Mouse (Mus musculus): ENCODE data around the gene Bin2. TPM values are rescaled to one million over a fixed set of nuclear protein-coding genes. Genes with fewer than 3 reads are reported as not detected.

Gene Bin2
- polyA plus RNA-seq, 1 experiment from 2014 or later = 18.2 TPM

DNA sequence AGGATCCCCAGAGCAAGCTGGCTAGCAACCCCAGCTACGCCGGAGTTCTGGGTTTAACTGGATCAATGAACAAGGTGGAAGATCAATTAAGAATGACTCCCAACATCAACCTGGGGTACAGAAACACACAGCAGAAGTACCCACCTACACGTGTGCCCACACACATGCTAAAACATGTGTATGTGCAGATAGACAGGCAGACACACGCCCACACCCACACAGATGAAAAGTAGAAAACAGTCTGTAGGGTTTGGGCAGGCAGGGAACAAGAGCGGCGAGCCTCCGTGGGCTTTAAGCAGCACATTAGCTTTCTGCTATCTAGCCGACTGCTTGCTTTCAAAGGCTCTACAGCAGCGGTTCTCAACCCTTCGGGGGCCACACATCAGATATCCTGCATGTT, 31.8 kb upstream of the Bin2 start:
- H3K36me3 ChIP-seq (replicated peaks) = no peaks in the 10 kb centered on the region
- peaks cover 28% of the 10 kb centered on the region for H3K4me1 ChIP-seq (replicated peaks)
- no peak overlapping the region for H3K9ac ChIP-seq
- 27% methylated on average over 10 of the region's 10 CpGs for WGBS (ENCODE audit: insufficient replicate concordance)
- peaks cover 25% of the 10 kb centered on the region for H3K27me3 ChIP-seq
- H3K27ac ChIP-seq (replicated peaks) = no peak overlapping the region
- H3K9me3 ChIP-seq (replicated peaks) = no peaks in the 10 kb centered on the region
- ATAC-seq (ENCODE audit: insufficient read depth) = no peak
- no peak overlapping the region for H3K4me3 ChIP-seq (replicated peaks)
- H3K4me2 ChIP-seq = peak overlapping the region; percentile 25; the same call in 1 of the 2 replicates

DNA sequence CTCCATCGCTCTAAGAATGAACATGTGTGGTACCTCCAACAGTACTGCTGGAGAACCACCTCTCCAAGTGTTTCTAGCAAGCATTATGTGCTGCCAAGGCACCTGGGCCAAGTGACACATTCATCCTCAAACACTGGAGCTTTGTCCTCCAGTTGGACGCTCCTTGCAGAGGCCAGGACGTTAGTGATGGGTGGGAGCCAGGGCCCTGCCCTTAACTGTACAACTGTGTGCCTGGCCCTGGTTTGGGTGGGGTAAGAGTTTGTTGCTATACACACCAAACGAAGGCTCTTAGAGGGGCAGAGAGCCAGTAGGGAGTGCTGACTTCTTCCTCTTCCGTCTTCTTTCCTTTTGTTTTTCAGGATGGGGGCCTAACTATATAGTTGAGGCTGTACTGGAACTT, 31.1 kb upstream of the Bin2 start:
- H3K9me3 ChIP-seq (replicated peaks) = no peaks in the 10 kb centered on the region
- H3K27me3 ChIP-seq = peaks cover 22% of the 10 kb centered on the region
- H3K4me1 ChIP-seq (replicated peaks) = peaks cover 28% of the 10 kb centered on the region
- no peak for ATAC-seq (ENCODE audit: insufficient read depth)
- H3K4me2 ChIP-seq = no peak overlapping the region
- 35% methylated on average over 5 of the region's 5 CpGs for WGBS (ENCODE audit: insufficient replicate concordance)
- H3K27ac ChIP-seq (replicated peaks) = no peak overlapping the region
- no peaks in the 10 kb centered on the region for H3K36me3 ChIP-seq (replicated peaks)
- no peak overlapping the region for H3K4me3 ChIP-seq (replicated peaks)
- no peak overlapping the region for H3K9ac ChIP-seq

GRCm38 (mm10) chr15:100699386-100699785, 30.0 kb upstream of the Bin2 start:
- Histone ChIP-seq H3K4me3 (replicated peaks) (no peak overlapping the region), H3K9ac (no peak overlapping the region), H3K27me3 (peaks cover 16% of the 10 kb centered on the region), H3K27ac (replicated peaks) (no peak overlapping the region), H3K4me2 (no peak overlapping the region), H3K9me3 (replicated peaks) (no peaks in the 10 kb centered on the region), H3K36me3 (replicated peaks) (no peaks in the 10 kb centered on the region), H3K4me1 (replicated peaks) (peaks cover 28% of the 10 kb centered on the region)
- WGBS (ENCODE audit: insufficient replicate concordance) = 36% methylated on average over 6 of the region's 6 CpGs
- peak; percentile 30; the same call in 1 of the 2 replicates for ATAC-seq (ENCODE audit: insufficient read depth)

- Histone ChIP-seq H3K27ac (replicated peaks) (no peak overlapping the region), H3K4me1 (replicated peaks) (peaks cover 24% of the 10 kb centered on the region), H3K27me3 (peaks cover 4% of the 10 kb centered on the region; the same call in 1 of the 2 replicates), H3K36me3 (replicated peaks) (no peaks in the 10 kb centered on the region), H3K9ac (no peak overlapping the region), H3K9me3 (replicated peaks) (no peaks in the 10 kb centered on the region), H3K4me3 (replicated peaks) (no peak overlapping the region), H3K4me2 (no peak overlapping the region)
- WGBS (ENCODE audit: insufficient replicate concordance) = 62% methylated on average over 10 of the region's 10 CpGs
- ATAC-seq (ENCODE audit: insufficient read depth) = no peak
Observed at GRCm38 (mm10) chr15:100698078-100698477, 28.7 kb upstream of the Bin2 start.

DNA sequence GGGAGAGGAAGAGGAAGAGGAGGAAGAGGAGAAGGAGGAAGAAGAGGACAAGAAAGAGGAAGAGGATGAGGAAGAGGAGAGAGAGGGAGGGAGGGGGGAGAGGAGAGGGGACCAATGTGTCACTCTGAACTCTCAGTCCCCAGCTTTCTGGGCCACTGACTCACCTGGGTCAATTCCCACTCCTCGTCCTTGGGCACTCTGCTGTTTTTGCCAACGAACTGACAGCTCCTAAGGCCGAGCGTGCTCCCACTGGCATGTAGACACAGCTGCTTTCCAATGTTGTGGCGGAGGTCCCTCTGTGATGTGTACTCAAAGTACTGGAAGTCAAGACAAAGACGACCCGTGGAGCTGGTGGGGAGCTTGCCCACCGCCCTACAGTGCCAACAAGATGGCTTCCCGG, 25.1 kb upstream of the Bin2 start:
- H3K9ac ChIP-seq = no peak overlapping the region
- no peak for ATAC-seq (ENCODE audit: insufficient read depth)
- H3K4me1 ChIP-seq (replicated peaks) = no peaks in the 10 kb centered on the region
- no peak overlapping the region for H3K4me2 ChIP-seq
- H3K27ac ChIP-seq (replicated peaks) = no peak overlapping the region
- no peaks in the 10 kb centered on the region for H3K27me3 ChIP-seq
- no peak overlapping the region for H3K4me3 ChIP-seq (replicated peaks)
- H3K9me3 ChIP-seq (replicated peaks) = no peaks in the 10 kb centered on the region
- H3K36me3 ChIP-seq (replicated peaks) = no peaks in the 10 kb centered on the region
- 81% methylated on average over 9 of the region's 9 CpGs for WGBS (ENCODE audit: insufficient replicate concordance)

DNA sequence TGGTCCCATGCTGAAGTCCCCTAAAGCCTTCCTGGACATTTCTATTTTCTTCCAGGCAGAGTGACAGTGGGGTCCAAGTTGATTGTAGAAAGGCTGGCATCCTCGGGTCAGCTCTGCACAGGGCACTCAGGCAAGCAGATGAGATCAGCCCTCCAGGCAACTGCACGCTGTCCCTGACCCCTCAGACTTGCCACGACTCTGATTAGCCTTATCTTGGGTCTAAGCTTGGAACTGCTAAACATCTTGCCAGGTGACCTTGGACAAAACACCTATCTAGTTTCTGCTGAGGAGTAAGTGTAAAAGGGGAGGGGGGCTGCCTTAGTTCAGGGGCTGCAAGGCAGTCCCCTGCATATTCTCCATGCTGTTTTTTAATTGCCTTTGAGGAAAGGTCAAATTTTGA, 22.6 kb upstream of the Bin2 start:
- Histone ChIP-seq H3K4me2 (no peak overlapping the region), H3K9ac (no peak overlapping the region), H3K36me3 (replicated peaks) (no peaks in the 10 kb centered on the region), H3K27ac (replicated peaks) (no peak overlapping the region), H3K9me3 (replicated peaks) (no peaks in the 10 kb centered on the region), H3K4me1 (replicated peaks) (peaks cover 11% of the 10 kb centered on the region), H3K4me3 (replicated peaks) (no peak overlapping the region), H3K27me3 (no peaks in the 10 kb centered on the region)
- WGBS (ENCODE audit: insufficient replicate concordance) = 22% methylated on average over 3 of the region's 3 CpGs
- ATAC-seq (ENCODE audit: insufficient read depth) = no peak

DNA sequence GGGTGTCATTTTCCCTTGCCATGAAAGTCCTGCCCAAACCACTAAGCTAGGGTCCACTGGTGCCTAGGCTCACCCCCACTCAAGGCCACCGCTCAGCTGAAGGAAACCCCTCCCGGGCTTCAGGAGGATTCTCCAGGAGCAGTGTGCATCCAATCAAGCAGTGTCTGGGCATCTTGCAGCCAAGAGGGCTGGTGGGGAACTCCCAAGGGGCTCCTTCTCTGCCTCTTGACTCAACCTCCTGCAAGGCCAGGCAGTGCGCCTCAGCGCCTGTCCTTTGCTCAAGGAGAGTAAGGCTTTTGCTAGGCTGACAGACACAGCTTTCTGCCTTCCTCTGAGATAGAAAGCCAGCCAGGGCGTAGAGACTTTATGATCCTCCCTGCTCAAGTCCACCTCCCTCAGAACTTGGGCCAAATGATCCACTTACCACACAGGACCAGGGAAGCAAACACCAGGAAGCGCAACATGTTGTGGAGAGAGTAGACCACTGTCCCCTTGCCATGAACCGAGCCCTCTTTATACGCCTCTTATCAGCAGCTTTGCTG, 18.1 kb upstream of the Bin2 start, which contains the start of gene Cela1:
TSS of gene Cela1 (minus strand) at position 492 of the 542 bp plus-strand sequence.
- peak within 1 kb of the TSS; percentile 32 for H3K4me3 ChIP-seq (replicated peaks)
- peak within 1 kb of the TSS; percentile 60 for H3K4me2 ChIP-seq
- H3K9me3 ChIP-seq (replicated peaks) = no peaks in the 10 kb centered on the region
- no peaks in the 10 kb centered on the region for H3K27me3 ChIP-seq
- 0 out of 2 replicates have a peak within 1 kb of the TSS, but pooled peaks have one; percentile 1 for H3K9ac ChIP-seq
- H3K4me1 ChIP-seq (replicated peaks) = peaks cover 48% of the 10 kb centered on the region
- 0 out of 2 replicates have a peak within 1 kb of the TSS, but pooled peaks have one; percentile 29 for H3K27ac ChIP-seq (replicated peaks)
- no peak for ATAC-seq (ENCODE audit: insufficient read depth)
- WGBS (ENCODE audit: insufficient replicate concordance) = 44% methylated on average over 8 of the region's 8 CpGs
- no peaks in the 10 kb centered on the region for H3K36me3 ChIP-seq (replicated peaks)

DNA sequence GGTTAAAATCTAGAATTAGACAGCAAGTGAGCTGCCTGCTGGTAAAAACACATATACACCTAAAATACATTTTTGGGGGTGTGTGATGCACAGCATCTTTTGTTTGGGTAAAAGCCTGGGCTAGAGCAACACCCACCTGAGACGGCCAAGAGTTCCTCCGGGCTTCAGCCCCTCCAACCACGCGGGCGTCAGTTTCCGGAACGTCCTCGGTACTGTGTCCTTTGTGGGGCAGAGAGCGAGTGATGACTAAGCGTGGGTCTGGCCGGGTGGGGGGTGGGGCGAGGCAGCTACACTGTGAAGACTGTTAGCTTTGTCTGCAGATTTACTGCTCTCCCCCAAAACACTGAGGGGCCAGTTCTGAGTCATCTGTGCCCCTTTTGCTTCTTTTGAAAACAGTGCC, 17.6 kb upstream of the Bin2 start:
- H3K36me3 ChIP-seq (replicated peaks) = no peaks in the 10 kb centered on the region
- H3K9ac ChIP-seq = no peak overlapping the region
- 8% methylated on average over 12 of the region's 12 CpGs for WGBS (ENCODE audit: insufficient replicate concordance)
- 0 out of 2 replicates have a peak, but pooled peaks have one; percentile 33 for ATAC-seq (ENCODE audit: insufficient read depth)
- H3K4me1 ChIP-seq (replicated peaks) = peaks cover 48% of the 10 kb centered on the region
- H3K27me3 ChIP-seq = no peaks in the 10 kb centered on the region
- H3K9me3 ChIP-seq (replicated peaks) = no peaks in the 10 kb centered on the region
- 0 out of 2 replicates have a peak overlapping the region, but pooled peaks have one; percentile 29 for H3K27ac ChIP-seq (replicated peaks)
- peak overlapping the region; percentile 60 for H3K4me2 ChIP-seq
- H3K4me3 ChIP-seq (replicated peaks) = peak overlapping the region; percentile 32

GRCm38 (mm10) chr15:100686434-100686833, 17.1 kb upstream of the Bin2 start:
- Histone ChIP-seq H3K27me3 (no peaks in the 10 kb centered on the region), H3K4me3 (replicated peaks) (peak overlapping the region; percentile 32), H3K9ac (no peak overlapping the region), H3K36me3 (replicated peaks) (no peaks in the 10 kb centered on the region), H3K4me1 (replicated peaks) (peaks cover 48% of the 10 kb centered on the region), H3K4me2 (peak overlapping the region; percentile 60), H3K27ac (replicated peaks) (peak overlapping the region; percentile 64), H3K9me3 (replicated peaks) (no peaks in the 10 kb centered on the region)
- ATAC-seq (ENCODE audit: insufficient read depth) = no peak
- WGBS (ENCODE audit: insufficient replicate concordance) = 62% methylated on average over 6 of the region's 6 CpGs

DNA sequence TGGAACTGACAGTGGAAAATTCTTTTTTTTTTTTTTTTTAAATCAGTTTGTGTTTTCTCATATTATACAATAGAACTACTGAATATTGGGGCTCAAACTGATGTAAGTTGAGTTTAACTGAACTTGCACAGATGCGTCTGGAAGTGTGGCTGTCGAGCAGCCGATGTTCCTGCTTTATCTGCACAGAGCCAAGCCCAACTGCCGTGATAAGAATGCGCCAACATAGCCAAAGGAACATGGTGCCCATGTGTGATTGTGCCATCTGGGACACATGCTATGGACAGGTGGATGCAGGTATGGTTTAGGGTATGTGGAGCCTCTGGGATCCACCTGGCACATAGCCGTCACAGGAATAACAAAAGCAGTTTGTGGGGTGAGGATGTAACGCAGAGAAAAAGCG, 16.5 kb upstream of the Bin2 start:
- Histone ChIP-seq H3K9ac (no peak overlapping the region), H3K36me3 (replicated peaks) (no peaks in the 10 kb centered on the region), H3K4me3 (replicated peaks) (peak overlapping the region; percentile 32), H3K9me3 (replicated peaks) (no peaks in the 10 kb centered on the region), H3K27ac (replicated peaks) (peak overlapping the region; percentile 64; the same call in 1 of the 2 replicates), H3K4me1 (replicated peaks) (peaks cover 52% of the 10 kb centered on the region), H3K4me2 (peak overlapping the region; percentile 60), H3K27me3 (no peaks in the 10 kb centered on the region)
- 31% methylated on average over 8 of the region's 8 CpGs for WGBS (ENCODE audit: insufficient replicate concordance)
- peak; percentile 72 for ATAC-seq (ENCODE audit: insufficient read depth)

DNA sequence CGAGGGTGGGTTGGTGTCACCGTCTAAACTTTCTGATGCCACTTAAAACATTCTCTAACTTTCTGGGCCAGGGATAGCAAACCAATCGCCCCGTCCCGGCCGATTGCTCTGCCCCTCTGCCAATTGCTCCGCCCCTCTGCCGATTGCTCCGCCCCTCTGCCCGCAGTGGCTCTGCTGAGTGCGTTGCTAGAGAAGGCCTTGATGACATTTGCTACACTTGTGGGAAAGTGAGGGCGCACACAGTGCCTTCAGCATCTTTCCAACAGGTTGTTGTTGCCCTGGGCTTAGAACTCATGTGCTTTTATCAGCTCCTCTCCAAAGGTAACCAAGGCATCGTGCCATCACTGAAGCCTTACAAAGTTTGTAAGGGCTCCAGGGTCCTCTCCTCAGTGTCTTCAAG, 15.9 kb upstream of the Bin2 start:
- no peak overlapping the region for H3K9ac ChIP-seq
- H3K27me3 ChIP-seq = no peaks in the 10 kb centered on the region
- H3K4me2 ChIP-seq = peak overlapping the region; percentile 40
- peak; percentile 45 for ATAC-seq (ENCODE audit: insufficient read depth)
- H3K4me3 ChIP-seq (replicated peaks) = 0 out of 2 replicates have a peak overlapping the region, but pooled peaks have one; percentile 5
- no peaks in the 10 kb centered on the region for H3K9me3 ChIP-seq (replicated peaks)
- 18% methylated on average over 13 of the region's 13 CpGs for WGBS (ENCODE audit: insufficient replicate concordance)
- H3K4me1 ChIP-seq (replicated peaks) = peaks cover 58% of the 10 kb centered on the region
- no peaks in the 10 kb centered on the region for H3K36me3 ChIP-seq (replicated peaks)
- peak overlapping the region; percentile 49 for H3K27ac ChIP-seq (replicated peaks)
